23 mouse cellular contexts compared by ENCODE assay signal in the genomic region with DNA sequence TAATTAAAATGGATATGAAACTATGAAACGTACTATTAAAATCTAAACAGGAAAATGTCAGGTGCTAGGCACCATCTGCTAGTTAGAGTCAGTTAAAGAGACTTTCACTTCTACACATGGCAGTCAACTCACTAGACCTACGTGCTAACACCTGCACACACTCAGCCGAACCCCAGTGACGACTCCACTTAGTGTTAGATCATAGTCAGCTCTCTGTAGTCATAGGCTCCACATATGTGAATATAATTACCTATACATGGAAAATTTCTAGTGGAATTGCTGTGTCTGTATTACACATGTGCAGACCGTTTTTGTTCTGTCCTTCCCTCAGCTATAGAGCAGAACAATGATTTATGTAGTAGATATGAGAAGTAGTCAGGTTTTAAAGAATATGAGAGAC.
DNase-seq lines count a peak whose midpoint lies in the region; ATAC-seq and TF ChIP-seq lines count a peak whose summit lies in the region.
"Had no signal": no experiment of that assay in that cellular context is flagged by ENCODE, and none has a peak within 500 bp of the region (broad histone marks: within the 10 kb centered on the region; RNA-seq: fewer than 3 reads in every experiment).

No protein-coding gene starts in this region.

- no peak overlapping the region for H3K4me2 ChIP-seq in limb, embryonic 13.5 days (replicated peaks)
- no peak overlapping the region for H3K4me2 ChIP-seq in limb, embryonic 14.5 days (replicated peaks; ENCODE audit: low read depth, low read length, severe bottlenecking)
- H3K4me2 ChIP-seq: embryonic facial prominence, embryonic 13.5 days; embryonic facial prominence, embryonic 15.5 days; forebrain, embryonic 12.5 days had no signal

- H3K4me1 ChIP-seq in limb, embryonic 13.5 days, result peaks cover 16% of the 10 kb centered on the region; the same call in 1 of the 2 replicates
- H3K4me1 ChIP-seq in limb, embryonic 10.5 days, result no peaks in the 10 kb centered on the region
- peaks cover 9% of the 10 kb centered on the region for H3K4me1 ChIP-seq in limb, embryonic 14.5 days (ENCODE audit: control insufficient read depth, insufficient read depth, low read length)
- H3K4me1 ChIP-seq: embryonic facial prominence, embryonic 13.5 days; embryonic facial prominence, embryonic 15.5 days had no signal

- no peak for DNase-seq in limb, embryonic 10.5 days (ENCODE audit: low spot score)
- DNase-seq in A20 (ENCODE audit: low read depth, low spot score), result peak; percentile 81
- DNase-seq in limb, embryonic 14.5 days (ENCODE audit: low spot score), result no peak
- no peak for DNase-seq in heart, adult 11 months
- DNase-seq in kidney, postnatal 36 days, result no peak
- DNase-seq: adrenal gland, adult 2 months; adrenal gland, postnatal 10 days; adrenal gland, postnatal 25 days; cerebellum, adult 11 months; cerebellum, adult 18-20 months; cerebellum, adult 8-10 months; cerebellum, adult 9-11 months; cerebellum, postnatal 14 days; cerebellum, postnatal 36 days; embryo, embryonic 11 days had no signal

- no peak for TF ChIP-seq POLR2A in limb, embryonic 14.5 days (IDR thresholded peaks at IDR 0.05; ENCODE audit: borderline replicate concordance, extremely low read depth, insufficient read depth, insufficient read length)

- WGBS in limb, embryonic 13.5 days, result 54% methylated on average over 5 of the region's 5 CpGs
- WGBS in limb, embryonic 10.5 days, result 90% methylated on average over 5 of the region's 5 CpGs
- WGBS in limb, embryonic 14.5 days, result 50% methylated on average over 5 of the region's 5 CpGs

- no peaks in the 10 kb centered on the region for H3K36me3 ChIP-seq in limb, embryonic 13.5 days
- H3K36me3 ChIP-seq in limb, embryonic 10.5 days, result no peaks in the 10 kb centered on the region
- H3K36me3 ChIP-seq in limb, embryonic 14.5 days (ENCODE audit: control insufficient read depth, insufficient read depth, low read length), result no peaks in the 10 kb centered on the region
- H3K36me3 ChIP-seq: embryonic facial prominence, embryonic 13.5 days; embryonic facial prominence, embryonic 15.5 days; forebrain, embryonic 10.5 days; forebrain, embryonic 12.5 days had no signal

- H3K27ac ChIP-seq in limb, embryonic 13.5 days, result no peak overlapping the region
- no peak overlapping the region for H3K27ac ChIP-seq in limb, embryonic 10.5 days
- H3K27ac ChIP-seq in limb, embryonic 14.5 days (replicated peaks; ENCODE audit: low read depth, low read length), result 0 out of 2 replicates have a peak overlapping the region, but pooled peaks have one; percentile 26
- H3K27ac ChIP-seq: embryonic facial prominence, embryonic 13.5 days; embryonic facial prominence, embryonic 15.5 days; forebrain, embryonic 10.5 days; forebrain, embryonic 12.5 days had no signal

- ATAC-seq in limb, embryonic 13.5 days (ENCODE audit: low FRiP score, low read depth), result peak; percentile 64
- ATAC-seq in limb, embryonic 14.5 days (ENCODE audit: low FRiP score, low read depth), result no peak
- ATAC-seq: forebrain, embryonic 14.5 days; forebrain, embryonic 16.5 days had no signal

- H3K9me3 ChIP-seq in limb, embryonic 13.5 days, result no peaks in the 10 kb centered on the region
- H3K9me3 ChIP-seq in limb, embryonic 10.5 days (replicated peaks), result no peaks in the 10 kb centered on the region
- no peaks in the 10 kb centered on the region for H3K9me3 ChIP-seq in limb, embryonic 14.5 days (ENCODE audit: control insufficient read depth, low read length)
- H3K9me3 ChIP-seq: embryonic facial prominence, embryonic 13.5 days; embryonic facial prominence, embryonic 15.5 days; forebrain, embryonic 10.5 days; forebrain, embryonic 12.5 days had no signal

- H3K4me3 ChIP-seq in limb, embryonic 13.5 days, result no peak overlapping the region
- H3K4me3 ChIP-seq in limb, embryonic 10.5 days, result no peak overlapping the region
- no peak overlapping the region for H3K4me3 ChIP-seq in limb, embryonic 14.5 days (replicated peaks; ENCODE audit: low read length)
- H3K4me3 ChIP-seq: embryonic facial prominence, embryonic 13.5 days; embryonic facial prominence, embryonic 15.5 days; erythroblast, embryonic 14.5 days; forebrain, embryonic 10.5 days; forebrain, embryonic 12.5 days had no signal

- H3K27me3 ChIP-seq in limb, embryonic 13.5 days, result no peaks in the 10 kb centered on the region
- H3K27me3 ChIP-seq in limb, embryonic 10.5 days (ENCODE audit: low read depth, poor library complexity, severe bottlenecking), result no peaks in the 10 kb centered on the region
- H3K27me3 ChIP-seq in limb, embryonic 14.5 days (ENCODE audit: control insufficient read depth, insufficient read depth, low read length), result no peaks in the 10 kb centered on the region
- H3K27me3 ChIP-seq: embryonic facial prominence, embryonic 13.5 days; embryonic facial prominence, embryonic 15.5 days; forebrain, embryonic 12.5 days had no signal

- H3K9ac ChIP-seq in limb, embryonic 13.5 days, result no peak overlapping the region
- no peak overlapping the region for H3K9ac ChIP-seq in limb, embryonic 14.5 days (ENCODE audit: low read depth, low read length, severe bottlenecking)
- H3K9ac ChIP-seq: embryonic facial prominence, embryonic 13.5 days; embryonic facial prominence, embryonic 15.5 days; forebrain, embryonic 12.5 days had no signal
